8 mouse cellular contexts compared by ENCODE assay signal in the genomic region with DNA sequence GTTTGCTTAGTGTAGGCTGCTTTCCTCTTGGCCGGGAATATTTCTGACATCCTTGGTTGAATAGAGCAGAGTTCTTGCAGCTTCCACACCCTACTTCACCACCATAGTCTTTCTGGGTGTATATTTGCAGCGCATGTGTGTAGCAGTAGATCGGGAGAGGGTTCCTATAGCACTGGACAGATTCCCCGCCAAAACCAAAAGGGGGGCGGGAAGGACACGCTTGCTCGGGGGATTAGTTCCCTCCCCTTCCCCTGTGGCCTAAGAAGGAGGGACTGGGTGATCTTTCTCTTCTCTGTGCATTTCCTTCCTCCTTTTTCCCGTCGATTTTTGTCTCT. TPM values are rescaled to one million over a fixed set of nuclear protein-coding genes. Genes with fewer than 3 reads are reported as not detected.
A peak's percentile ranks its signal among the peaks of the same experiment; 100 is the strongest.
DNase-seq lines count a peak whose midpoint lies in the region; ATAC-seq lines count a peak whose summit lies in the region.

No protein-coding gene starts in this region.

- H3K36me3 ChIP-seq in heart, embryonic 11.5 days (ENCODE audit: control insufficient read depth, insufficient read depth, low read length) = no peaks in the 10 kb centered on the region
- no peaks in the 10 kb centered on the region for H3K36me3 ChIP-seq in hindbrain, embryonic 16.5 days (ENCODE audit: control insufficient read depth, insufficient read depth, low read length)
- H3K36me3 ChIP-seq in midbrain, embryonic 14.5 days (ENCODE audit: control insufficient read depth, insufficient read depth, low read length) = 0 out of 2 replicates have a peak, but pooled peaks cover 3% of the 10 kb centered on the region

- H3K4me3 ChIP-seq in heart, embryonic 11.5 days (ENCODE audit: low read depth, low read length) = peak overlapping the region; percentile 63
- peak overlapping the region; percentile 51 for H3K4me3 ChIP-seq in hindbrain, embryonic 16.5 days (ENCODE audit: low read length)
- peak overlapping the region; percentile 52 for H3K4me3 ChIP-seq in midbrain, embryonic 14.5 days (replicated peaks; ENCODE audit: low read depth, low read length)

- no peak for DNase-seq in heart, postnatal 14 days
- peak; percentile 31 for DNase-seq in midbrain, embryonic 14.5 days
- no peak for DNase-seq in ovary, postnatal 10 days (ENCODE audit: low spot score)
- no peak for DNase-seq in kidney, postnatal 4 days
- DNase-seq in adrenal gland, adult 8-10 months = no peak

- H3K4me1 ChIP-seq in heart, embryonic 11.5 days (ENCODE audit: control insufficient read depth, insufficient read depth, low read length) = peaks cover 9% of the 10 kb centered on the region; the same call in 1 of the 2 replicates
- peaks cover 8% of the 10 kb centered on the region; the same call in 1 of the 2 replicates for H3K4me1 ChIP-seq in hindbrain, embryonic 16.5 days (ENCODE audit: control insufficient read depth, insufficient read depth, low read depth, low read length)
- peaks cover 6% of the 10 kb centered on the region; the same call in 1 of the 2 replicates for H3K4me1 ChIP-seq in midbrain, embryonic 14.5 days (ENCODE audit: control insufficient read depth, insufficient read depth, low read length)

- peak overlapping the region; percentile 57; the same call in 1 of the 2 replicates for H3K27ac ChIP-seq in heart, embryonic 11.5 days (ENCODE audit: low read depth, low read length)
- H3K27ac ChIP-seq in hindbrain, embryonic 16.5 days (ENCODE audit: low read depth, low read length) = no peak overlapping the region
- H3K27ac ChIP-seq in midbrain, embryonic 14.5 days (replicated peaks; ENCODE audit: low read depth, low read length) = peak overlapping the region; percentile 73

- H3K9ac ChIP-seq in heart, embryonic 11.5 days (ENCODE audit: low read depth, low read length) = peak overlapping the region; percentile 75
- no peak overlapping the region for H3K9ac ChIP-seq in hindbrain, embryonic 16.5 days (ENCODE audit: low read depth, low read length)
- peak overlapping the region; percentile 66; the same call in 1 of the 2 replicates for H3K9ac ChIP-seq in midbrain, embryonic 14.5 days (replicated peaks; ENCODE audit: low read length)

- 2% methylated on average over 9 of the region's 9 CpGs for WGBS in heart, embryonic 11.5 days (ENCODE audit: insufficient replicate concordance)
- 1% methylated on average over 9 of the region's 9 CpGs for WGBS in hindbrain, embryonic 16.5 days
- under 1% methylated on average over 9 of the region's 9 CpGs for WGBS in midbrain, embryonic 14.5 days

- H3K4me2 ChIP-seq in heart, embryonic 11.5 days = peak overlapping the region; percentile 98
- H3K4me2 ChIP-seq in hindbrain, embryonic 16.5 days (ENCODE audit: low read length) = peak overlapping the region; percentile 92
- H3K4me2 ChIP-seq in midbrain, embryonic 14.5 days (ENCODE audit: low read length) = peak overlapping the region; percentile 97

- peaks cover 81% of the 10 kb centered on the region for H3K27me3 ChIP-seq in heart, embryonic 11.5 days (ENCODE audit: control insufficient read depth, insufficient read depth, low read length)
- H3K27me3 ChIP-seq in hindbrain, embryonic 16.5 days (replicated peaks; ENCODE audit: control insufficient read depth, insufficient read depth, low read length) = peaks cover 59% of the 10 kb centered on the region
- peaks cover 67% of the 10 kb centered on the region for H3K27me3 ChIP-seq in midbrain, embryonic 14.5 days (ENCODE audit: control insufficient read depth, insufficient read depth, low read length)

- ATAC-seq in heart, embryonic 11.5 days (replicated peaks; ENCODE audit: insufficient number of reproducible peaks, low FRiP score, low TSS enrichment) = no peak
- peak; percentile 61 for ATAC-seq in common myeloid progenitor, adult 5-6 weeks (replicated peaks; ENCODE audit: low read depth, poor library complexity, severe bottlenecking)
- no peak for ATAC-seq in hindbrain, embryonic 16.5 days
- ATAC-seq in midbrain, embryonic 14.5 days (ENCODE audit: low FRiP score, low TSS enrichment) = no peak

- intact Hi-C loops in heart, postnatal 14 days (cut with DNase I) = no loop called here

- H3K9me3 ChIP-seq in heart, embryonic 11.5 days (replicated peaks; ENCODE audit: control insufficient read depth, low read length) = no peaks in the 10 kb centered on the region
- H3K9me3 ChIP-seq in hindbrain, embryonic 16.5 days (ENCODE audit: control insufficient read depth, low read length) = no peaks in the 10 kb centered on the region
- H3K9me3 ChIP-seq in midbrain, embryonic 14.5 days (ENCODE audit: control insufficient read depth, low read length) = no peaks in the 10 kb centered on the region

RNA-seq across cellular contexts. Expression of a gene that starts 6.3 kb away (rescaled TPM):
- polyA plus RNA-seq in heart, embryonic 11.5 days (2014; fragmentation: Nextera tagmentation; extraction: Ambion mirVana) = 10.1 and 14.1 TPM in 2 replicates
- total RNA-seq in heart, postnatal 14 days (2021) = 1 to 10 TPM; 4.9 to 6.3 TPM
- total RNA-seq in common myeloid progenitor, adult 5-6 weeks (2017) = 38.4 and 47.6 TPM in 2 replicates
- 1.2 and 2.0 TPM in 2 replicates for polyA plus RNA-seq in hindbrain, embryonic 16.5 days (2015; fragmentation: Nextera tagmentation; extraction: Ambion mirVana)
- polyA plus RNA-seq in midbrain, embryonic 14.5 days (2014; fragmentation: Nextera tagmentation; extraction: Ambion mirVana) = 23.1 and 23.8 TPM in 2 replicates
- 1 to 10 TPM; 1.9 to 4.0 (median 2.6) TPM for total RNA-seq in adrenal gland, adult 8-10 months (2022)

RNA-seq across cellular contexts. Expression of a gene that starts 26.0 kb away (rescaled TPM):
- 57.3 and 66.1 TPM in 2 replicates for polyA plus RNA-seq in heart, embryonic 11.5 days (2014; fragmentation: Nextera tagmentation; extraction: Ambion mirVana)
- 1 to 10 TPM in 1 of 2 experiments, under 1 TPM in 1; 0.88 to 2.0 TPM for total RNA-seq in heart, postnatal 14 days (2021)
- 9.3 and 13.0 TPM in 2 replicates for total RNA-seq in common myeloid progenitor, adult 5-6 weeks (2017)
- polyA plus RNA-seq in hindbrain, embryonic 16.5 days (2015; fragmentation: Nextera tagmentation; extraction: Ambion mirVana) = 2.3 and 3.0 TPM in 2 replicates
- polyA plus RNA-seq in midbrain, embryonic 14.5 days (2014; fragmentation: Nextera tagmentation; extraction: Ambion mirVana) = 2.0 and 4.5 TPM in 2 replicates
- 1 to 10 TPM in 2 of 4 experiments, under 1 TPM in 1, not detected in 1; 0.37 to 1.1 (median 1.0) TPM for total RNA-seq in adrenal gland, adult 8-10 months (2022)
